Mouse (Mus musculus) ES-Bruce4 (cell line): ENCODE measurements around the gene Prkg1. TPM values are rescaled to one million over a fixed set of nuclear protein-coding genes. Genes with fewer than 3 reads are reported as not detected.

Experiments
- H3K27ac ChIP-seq: 2 replicates; pipeline ENCODE4 v1.5.1; 2012; ENCODE audit warnings: low read length, inconsistent platforms; ENCODE audit not compliant: insufficient read depth
- H3K27me3 ChIP-seq: 2 replicates; pipeline ENCODE4 v1.6.1; 2012; ENCODE audit warnings: mild to moderate bottlenecking, low read length, inconsistent platforms; ENCODE audit not compliant: control insufficient read depth, poor library complexity, insufficient read depth, severe bottlenecking
- H3K36me3 ChIP-seq: 2 replicates; pipeline ENCODE4 v1.6.1; 2012; ENCODE audit warnings: inconsistent platforms, mild to moderate bottlenecking, low read length, moderate library complexity; ENCODE audit not compliant: control insufficient read depth, poor library complexity, insufficient read depth, severe bottlenecking
- H3K4me1 ChIP-seq: one replicate; pipeline ENCODE4 v1.8.1; 2011; ENCODE audit warnings: low read length; ENCODE audit not compliant: control insufficient read depth, insufficient read depth
- H3K4me3 ChIP-seq: 2 replicates; pipeline ENCODE4 v1.5.1; 2011; ENCODE audit warnings: low read depth, mild to moderate bottlenecking, low read length
- H3K9ac ChIP-seq: 2 replicates; pipeline ENCODE4 v1.6.1; 2012; ENCODE audit warnings: low read depth, mild to moderate bottlenecking, inconsistent platforms; ENCODE audit not compliant: poor library complexity, severe bottlenecking
- H3K9me3 ChIP-seq: replicated peaks from 2 replicates; pipeline ENCODE4 v1.6.1; 2012; ENCODE audit warnings: mild to moderate bottlenecking, low read length, inconsistent platforms; ENCODE audit not compliant: control insufficient read depth, poor library complexity, insufficient read depth, severe bottlenecking
- CTCF ChIP-seq: IDR thresholded peaks from one replicate; pipeline ENCODE4 v1.8.1; 2011; ENCODE audit warnings: low read depth, low read length
- EP300 ChIP-seq: IDR thresholded peaks from 2 replicates; pipeline ENCODE4 v1.6.1; 2011; ENCODE audit warnings: low read depth, low read length; ENCODE audit not compliant: insufficient read depth
- POLR2A ChIP-seq: IDR thresholded peaks from one replicate; pipeline ENCODE4 v1.8.1; 2011; ENCODE audit warnings: low read length; ENCODE audit not compliant: insufficient read depth
- polyA plus RNA-seq: library from polyadenylated mRNA; stranded (reverse); fragments of >200 nt; gene quantifications from 2 replicates; pipeline ENCODE4 v1.2.4, GENCODE M21; 2011; ENCODE audit warnings: low read depth; ENCODE audit not compliant: missing spikeins, insufficient read depth, insufficient read length

Prkg1 gene
- polyA plus RNA-seq, 1 experiment, result 0.46 TPM

DNA sequence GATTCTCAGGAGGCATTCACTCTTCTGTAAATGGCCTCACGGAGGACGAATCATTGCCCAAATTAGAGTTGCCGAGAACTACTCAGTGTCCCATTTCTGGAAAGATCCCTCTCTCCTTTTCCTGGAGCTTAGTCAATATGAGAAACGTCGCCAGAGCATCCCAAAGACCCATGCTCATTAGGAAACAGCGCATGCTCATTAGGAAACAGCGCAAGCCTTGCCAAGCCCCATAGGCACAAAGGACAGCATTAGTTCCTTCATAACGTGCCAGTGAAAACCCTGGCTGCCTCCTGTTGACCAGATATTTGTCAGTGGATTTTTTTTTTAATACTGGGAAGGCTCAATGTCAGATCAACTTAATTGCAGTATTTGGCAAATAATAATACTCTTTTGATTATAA lies 1127.4 kb downstream of the Prkg1 start:
- Histone ChIP-seq H3K4me1 (no peaks in the 10 kb centered on the region), H3K27me3 (no peaks in the 10 kb centered on the region), H3K36me3 (no peaks in the 10 kb centered on the region), H3K27ac (no peak overlapping the region), H3K9me3 (no peaks in the 10 kb centered on the region), H3K9ac (no peak overlapping the region), H3K4me3 (no peak overlapping the region)
- TF ChIP-seq CTCF (no peak), EP300 (no peak), POLR2A (no peak)

DNA sequence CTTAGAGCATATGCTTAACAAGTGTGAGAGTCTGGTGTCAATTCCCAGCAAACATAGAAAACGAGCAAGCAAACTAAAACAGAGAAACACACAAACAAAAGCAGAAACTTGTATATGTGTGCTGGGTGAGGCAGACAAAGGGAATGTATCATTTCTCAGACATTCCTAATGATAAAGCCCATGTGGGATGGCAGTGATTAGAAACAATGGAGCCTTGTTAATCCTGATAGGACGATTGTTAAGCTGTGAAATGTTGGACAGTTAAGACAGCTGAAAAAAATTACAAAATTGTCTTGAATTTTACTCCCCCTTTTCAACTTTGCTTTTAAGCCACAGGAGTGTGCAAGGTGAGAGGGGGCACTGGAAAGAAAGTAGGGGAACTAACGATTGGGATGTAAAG lies 1133.8 kb downstream of the Prkg1 start:
- H3K9me3 ChIP-seq, result no peaks in the 10 kb centered on the region
- no peak overlapping the region for H3K9ac ChIP-seq
- H3K27me3 ChIP-seq, result no peaks in the 10 kb centered on the region
- H3K4me3 ChIP-seq, result no peak overlapping the region
- no peaks in the 10 kb centered on the region for H3K36me3 ChIP-seq
- TF ChIP-seq EP300, result no peak
- TF ChIP-seq POLR2A, result no peak
- TF ChIP-seq CTCF, result no peak
- no peaks in the 10 kb centered on the region for H3K4me1 ChIP-seq
- no peak overlapping the region for H3K27ac ChIP-seq

DNA sequence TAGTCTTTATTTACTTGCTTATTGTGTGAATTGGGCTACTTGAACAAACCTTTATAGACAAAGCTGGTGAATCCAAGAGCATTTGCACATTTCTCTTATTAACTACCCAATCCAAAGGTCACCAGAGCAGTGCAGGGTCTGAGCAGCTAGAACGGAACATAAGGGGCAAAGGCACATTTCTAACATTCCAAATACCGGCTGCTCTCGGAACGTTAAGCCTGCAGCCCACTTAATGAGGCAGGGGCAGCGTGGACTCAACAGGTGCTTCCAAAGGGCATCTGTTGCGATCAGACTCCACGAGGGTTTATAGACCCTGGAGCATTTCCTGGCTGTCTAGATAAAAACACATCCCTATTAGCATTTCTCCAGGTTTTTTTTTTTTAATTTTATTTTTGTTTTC lies 1138.8 kb downstream of the Prkg1 start:
- H3K27me3 ChIP-seq, result no peaks in the 10 kb centered on the region
- H3K9me3 ChIP-seq, result no peaks in the 10 kb centered on the region
- H3K4me3 ChIP-seq, result no peak overlapping the region
- H3K9ac ChIP-seq, result no peak overlapping the region
- no peaks in the 10 kb centered on the region for H3K4me1 ChIP-seq
- no peak overlapping the region for H3K27ac ChIP-seq
- TF ChIP-seq EP300 (no peak), CTCF (no peak), POLR2A (no peak)
- H3K36me3 ChIP-seq, result no peaks in the 10 kb centered on the region

DNA sequence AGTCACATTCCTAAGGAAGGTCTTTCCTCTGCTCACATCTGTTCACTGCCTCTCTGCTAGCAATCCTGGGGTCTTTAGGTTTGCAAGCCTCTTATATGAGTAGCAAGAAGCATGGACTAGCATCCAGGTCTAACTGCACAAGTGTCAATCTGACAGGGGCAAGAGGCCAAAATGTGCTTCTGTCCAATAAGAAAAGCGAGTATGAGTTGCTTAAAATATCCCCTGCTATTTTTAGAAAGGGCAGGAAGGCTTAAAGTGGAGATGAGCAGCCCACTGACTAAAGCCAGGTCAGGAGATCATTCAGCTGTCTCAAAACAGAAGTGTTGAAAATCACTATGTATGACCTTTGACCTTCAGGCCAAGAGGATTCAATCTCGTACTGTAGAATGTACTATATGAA lies 1139.4 kb downstream of the Prkg1 start:
- Histone ChIP-seq H3K9ac (no peak overlapping the region), H3K9me3 (no peaks in the 10 kb centered on the region), H3K27ac (no peak overlapping the region), H3K27me3 (no peaks in the 10 kb centered on the region), H3K4me1 (no peaks in the 10 kb centered on the region), H3K4me3 (no peak overlapping the region), H3K36me3 (no peaks in the 10 kb centered on the region)
- TF ChIP-seq CTCF (no peak), POLR2A (no peak), EP300 (no peak)

DNA sequence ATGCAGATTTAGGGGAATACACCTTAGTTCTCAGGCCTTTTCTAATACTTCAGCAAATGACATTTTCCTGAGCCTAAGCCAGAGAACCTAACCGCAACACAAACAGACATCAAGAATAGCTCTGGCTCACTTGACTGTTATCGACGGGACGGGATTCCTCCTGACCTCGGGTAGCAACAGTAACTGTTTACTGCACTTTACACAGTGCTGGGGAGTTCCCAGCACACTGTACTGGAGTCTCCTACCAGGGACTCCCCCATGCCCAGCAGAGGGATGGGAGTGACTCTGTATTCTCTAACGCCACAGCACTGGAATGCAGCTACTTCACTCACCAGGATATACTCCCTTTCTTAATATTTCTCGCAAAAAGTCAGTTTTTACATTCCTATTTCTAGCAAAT lies 1141.2 kb downstream of the Prkg1 start:
- no peaks in the 10 kb centered on the region for H3K9me3 ChIP-seq
- H3K27me3 ChIP-seq, result no peaks in the 10 kb centered on the region
- TF ChIP-seq POLR2A (no peak), EP300 (no peak), CTCF (no peak)

DNA sequence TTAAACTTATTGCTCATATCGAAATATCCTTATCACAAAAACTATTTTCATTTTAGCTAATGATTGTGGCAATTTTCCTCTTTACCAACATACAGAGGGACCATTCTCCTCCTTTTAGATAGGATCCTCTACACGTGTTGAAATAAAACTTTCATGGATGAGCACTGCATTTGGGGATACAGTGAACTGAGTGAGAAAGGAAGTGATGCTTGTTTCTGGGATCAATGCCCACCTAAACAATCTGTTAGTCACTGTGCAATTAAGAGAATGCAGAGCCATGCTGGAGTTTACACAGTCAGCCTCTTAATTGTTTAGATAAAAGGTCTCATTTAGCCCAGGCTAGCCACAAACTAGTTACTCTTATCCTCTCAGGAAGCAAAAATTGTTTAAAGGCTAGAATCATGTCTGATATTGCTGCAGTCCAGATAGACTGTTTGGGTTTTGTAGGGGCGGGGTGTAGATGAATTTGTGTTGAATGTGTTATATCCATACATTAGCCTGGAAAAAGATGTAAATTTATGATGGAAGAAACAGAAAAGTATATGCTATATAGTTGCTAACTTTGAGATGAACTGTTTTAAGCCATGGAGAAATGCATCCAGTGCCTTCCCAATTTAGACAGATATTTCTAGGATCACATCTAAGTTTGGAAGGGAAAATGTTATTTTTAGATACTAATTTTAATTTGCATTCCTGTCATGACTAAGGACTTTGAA lies 1151.5 kb downstream of the Prkg1 start:
- Histone ChIP-seq H3K27ac (no peak overlapping the region), H3K27me3 (no peaks in the 10 kb centered on the region), H3K9me3 (no peaks in the 10 kb centered on the region), H3K36me3 (no peaks in the 10 kb centered on the region), H3K4me1 (no peaks in the 10 kb centered on the region), H3K4me3 (no peak overlapping the region), H3K9ac (no peak overlapping the region)
- no peak for TF ChIP-seq EP300
- TF ChIP-seq POLR2A, result no peak
- TF ChIP-seq CTCF, result no peak

More for the DNA sequence above, 1141.2 kb downstream of the Prkg1 start:
- H3K36me3 ChIP-seq, result no peaks in the 10 kb centered on the region
- no peak overlapping the region for H3K9ac ChIP-seq
- no peak overlapping the region for H3K4me3 ChIP-seq
- no peaks in the 10 kb centered on the region for H3K4me1 ChIP-seq
- no peak overlapping the region for H3K27ac ChIP-seq
